Mouse (Mus musculus) testis, adult 2 months (tissue): ENCODE data around the gene Kyat1.

ENCODE experiments used
- CTCF ChIP-seq: fragments of 200-500 bp; IDR thresholded peaks from 2 replicates; pipeline ENCODE4 v1.5.1; 2012; ENCODE audit warnings: low read depth, mild to moderate bottlenecking, inconsistent platforms, low read length, moderate library complexity; ENCODE audit not compliant: control insufficient read depth, insufficient read depth, insufficient replicate concordance
- POLR2A ChIP-seq: fragments of 200-500 bp; IDR thresholded peaks from 2 replicates; pipeline ENCODE4 v1.6.1; 2012; ENCODE audit warnings: low read depth, mild to moderate bottlenecking, inconsistent platforms, low read length, moderate library complexity; ENCODE audit not compliant: control insufficient read depth

DNA sequence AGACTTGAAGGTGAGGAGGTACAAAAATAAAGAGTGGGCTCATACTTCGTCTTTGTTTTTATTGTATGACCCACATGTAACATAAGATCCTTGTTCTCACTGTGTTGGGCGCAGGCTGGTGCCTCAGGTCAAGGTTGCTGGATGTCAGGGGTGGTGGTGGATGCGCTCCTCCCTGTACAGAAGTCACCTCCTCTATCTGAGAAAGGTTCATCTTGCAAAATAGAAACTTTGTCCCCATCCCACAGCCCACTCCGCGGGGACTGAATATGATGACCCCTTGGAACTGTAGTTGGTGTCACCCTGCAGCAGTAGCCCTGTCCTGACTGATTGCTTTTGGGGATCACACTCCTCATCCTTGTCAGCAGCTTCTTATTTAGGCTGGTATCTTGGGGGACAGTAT is 41.4 kb upstream of the Kyat1 start:
- TF ChIP-seq CTCF, result no peak
- TF ChIP-seq POLR2A, result no peak
